Mouse (Mus musculus): ENCODE measurements at regions not wholly inside any gene's neighbourhood (a gene's known extent, or its start where the extent isn't known, plus 50 kb on each side); places are given as distances from the start of the nearest gene placed in this dataset.

DNA sequence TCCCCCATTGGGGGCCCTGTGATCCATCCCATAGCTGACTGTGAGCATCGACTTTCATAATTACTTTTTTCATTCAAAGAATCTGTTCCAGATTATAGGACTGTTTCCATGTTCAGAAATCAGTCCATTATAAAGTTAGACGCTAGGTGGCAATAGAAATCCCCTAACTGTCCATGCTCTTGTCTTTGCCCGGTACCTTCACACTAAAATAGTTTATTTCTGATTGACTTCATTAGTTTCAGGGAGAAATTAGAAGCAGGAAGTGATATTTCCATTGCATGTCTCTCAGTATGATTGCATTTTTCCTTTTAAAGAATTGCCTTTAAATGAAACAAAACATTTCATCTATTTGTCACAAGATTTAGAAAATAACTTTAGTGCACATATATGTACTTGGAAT, 131.7 kb downstream of the Fbxo8 start:
- DNase-seq (ENCODE audit: low spot score in 2 of 2), result no peak

DNA sequence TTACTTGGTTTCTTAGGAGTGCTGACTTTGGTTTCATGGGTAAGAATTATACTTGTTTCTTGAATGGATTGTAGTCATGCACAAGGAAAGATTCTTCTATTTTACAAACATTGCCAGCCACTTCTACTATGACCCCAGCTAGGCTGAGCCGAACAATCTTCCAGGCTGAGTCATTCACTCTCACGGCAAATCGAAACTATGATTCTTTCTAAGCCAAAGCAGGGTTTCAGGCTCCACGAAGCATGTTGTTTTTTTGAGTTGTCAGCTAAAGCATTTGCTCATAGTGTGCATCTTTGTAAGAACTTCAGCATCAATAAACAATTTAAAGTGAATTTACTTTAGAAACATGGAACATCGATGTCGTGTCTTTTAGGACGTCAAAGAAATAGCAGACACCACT, 133.5 kb downstream of the Fbxo8 start:
- no peak for DNase-seq (ENCODE audit: low spot score in 2 of 2)

DNA sequence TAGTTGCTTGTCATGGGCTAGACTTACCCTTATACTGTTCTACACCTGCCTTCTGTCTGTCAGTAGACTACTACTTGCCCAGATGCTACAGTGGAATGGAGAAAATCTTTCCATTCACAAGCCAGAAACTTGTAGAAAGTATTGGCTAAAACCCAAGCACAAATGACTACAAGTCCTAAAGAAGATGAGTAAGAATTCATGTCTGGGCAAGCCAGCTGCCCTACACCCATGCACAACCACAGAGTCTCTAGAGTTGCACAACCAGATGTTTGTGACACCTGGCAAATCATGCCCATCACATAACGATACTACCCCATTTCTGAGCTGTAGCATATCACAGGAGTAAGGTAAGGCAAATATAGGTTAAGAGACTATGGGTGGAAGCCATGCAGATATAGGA, 144.5 kb downstream of the Fbxo8 start:
- DNase-seq (ENCODE audit: low spot score in 2 of 2), result no peak

DNA sequence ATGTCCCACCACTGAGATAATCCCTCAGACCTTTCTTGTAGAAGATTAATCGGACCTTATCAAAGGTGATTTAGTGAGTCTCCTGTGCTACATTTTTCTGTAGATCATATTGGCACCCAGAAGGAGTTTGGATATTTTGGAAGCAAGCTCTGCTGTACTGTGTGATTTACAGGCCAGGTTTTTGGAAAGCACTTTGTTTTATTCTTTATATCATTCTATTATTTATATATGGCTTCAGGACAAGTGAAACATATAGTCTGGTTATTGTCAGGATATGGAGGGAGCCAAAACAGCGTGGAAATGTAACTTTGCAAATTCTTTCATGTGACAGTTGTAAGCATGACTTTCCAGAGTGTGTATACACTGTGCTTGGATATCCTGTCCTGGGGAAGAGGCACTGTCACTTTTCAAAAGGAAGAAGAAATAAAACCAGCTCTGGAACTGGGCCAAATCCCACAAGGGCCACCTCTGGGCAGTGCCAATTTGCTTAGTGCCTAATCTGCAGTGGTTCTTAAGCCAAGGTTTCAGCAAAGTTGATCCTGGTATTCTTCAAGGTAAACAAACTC, 149.8 kb downstream of the Fbxo8 start:
- no peak for DNase-seq (ENCODE audit: low spot score in 2 of 2)

DNA sequence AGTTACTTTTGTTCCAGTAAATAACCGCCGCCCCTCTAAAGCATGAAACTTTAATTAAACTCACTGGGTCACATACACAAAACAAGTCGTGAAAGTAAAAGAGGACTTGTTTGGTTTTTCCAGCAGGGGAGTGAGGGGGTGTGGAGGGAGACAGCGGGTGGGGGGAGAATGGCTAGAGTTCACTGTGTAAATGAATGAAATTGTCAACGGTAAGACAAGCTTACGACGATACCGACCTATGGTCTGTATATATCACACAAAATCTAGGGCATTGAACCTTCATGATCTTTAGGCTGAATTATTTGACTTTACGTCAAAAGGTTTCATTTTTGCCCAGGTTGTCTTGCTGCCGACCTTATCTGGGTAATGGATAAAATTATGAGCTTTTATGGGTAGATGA, 155.5 kb downstream of the Fbxo8 start:
- DNase-seq (ENCODE audit: low spot score in 2 of 2), result no peak

DNA sequence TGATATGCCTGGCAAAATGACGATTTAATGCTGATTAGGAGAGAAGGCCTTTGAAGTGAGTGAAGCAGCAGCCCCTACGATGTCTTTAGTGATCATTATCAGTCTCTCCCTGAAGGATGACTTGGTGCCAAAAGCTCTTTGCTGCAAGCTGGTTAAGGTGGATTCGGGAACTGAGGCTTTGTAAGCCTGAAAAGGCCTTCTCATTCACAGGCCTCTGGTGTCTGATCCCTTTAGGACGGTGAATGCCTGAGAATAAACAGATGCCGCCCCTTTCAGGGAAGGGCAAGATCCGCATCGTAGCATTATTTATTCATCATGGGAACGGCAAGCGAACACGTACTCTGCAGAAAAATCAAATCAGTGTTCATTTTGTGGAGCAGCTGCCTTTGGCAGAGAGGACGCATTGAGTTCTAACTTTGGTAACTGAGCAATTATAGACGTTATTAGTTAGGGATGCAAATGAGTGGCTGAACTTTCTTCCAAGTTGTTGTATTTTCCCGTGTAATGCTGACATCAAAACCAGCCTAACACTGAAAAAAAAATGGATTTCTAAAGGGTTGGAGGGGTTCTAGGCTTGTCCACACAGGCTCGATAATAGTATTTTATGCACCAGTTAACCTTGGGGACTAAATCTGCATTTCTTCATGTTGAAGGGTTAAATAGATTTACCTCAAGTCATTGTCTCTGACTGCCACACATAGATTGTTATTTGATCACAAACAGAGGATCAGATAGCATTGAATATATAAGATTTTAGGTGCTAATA, 156.2 kb downstream of the Fbxo8 start:
- no peak for DNase-seq (ENCODE audit: low spot score in 2 of 2)

DNA sequence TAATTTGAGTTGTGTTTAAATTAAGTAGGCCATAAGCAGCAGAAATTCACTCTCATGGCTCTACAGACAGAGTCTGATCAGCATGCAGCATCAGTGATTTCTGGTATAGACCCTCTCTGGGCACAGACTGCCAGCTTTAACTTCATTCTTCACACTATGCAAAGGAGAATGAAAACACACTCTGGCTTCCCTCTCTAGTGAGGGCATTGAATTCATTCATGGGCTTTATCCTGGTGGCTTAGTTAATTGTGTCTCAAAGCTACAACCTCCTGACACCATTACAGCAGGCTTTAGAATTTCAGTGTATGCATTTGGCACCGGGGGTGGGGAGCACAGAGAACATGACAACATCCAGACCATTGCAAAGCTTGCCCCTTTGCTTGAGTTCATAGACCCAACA, 169.1 kb downstream of the Fbxo8 start:
- DNase-seq (ENCODE audit: low spot score in 2 of 2), result no peak

DNA sequence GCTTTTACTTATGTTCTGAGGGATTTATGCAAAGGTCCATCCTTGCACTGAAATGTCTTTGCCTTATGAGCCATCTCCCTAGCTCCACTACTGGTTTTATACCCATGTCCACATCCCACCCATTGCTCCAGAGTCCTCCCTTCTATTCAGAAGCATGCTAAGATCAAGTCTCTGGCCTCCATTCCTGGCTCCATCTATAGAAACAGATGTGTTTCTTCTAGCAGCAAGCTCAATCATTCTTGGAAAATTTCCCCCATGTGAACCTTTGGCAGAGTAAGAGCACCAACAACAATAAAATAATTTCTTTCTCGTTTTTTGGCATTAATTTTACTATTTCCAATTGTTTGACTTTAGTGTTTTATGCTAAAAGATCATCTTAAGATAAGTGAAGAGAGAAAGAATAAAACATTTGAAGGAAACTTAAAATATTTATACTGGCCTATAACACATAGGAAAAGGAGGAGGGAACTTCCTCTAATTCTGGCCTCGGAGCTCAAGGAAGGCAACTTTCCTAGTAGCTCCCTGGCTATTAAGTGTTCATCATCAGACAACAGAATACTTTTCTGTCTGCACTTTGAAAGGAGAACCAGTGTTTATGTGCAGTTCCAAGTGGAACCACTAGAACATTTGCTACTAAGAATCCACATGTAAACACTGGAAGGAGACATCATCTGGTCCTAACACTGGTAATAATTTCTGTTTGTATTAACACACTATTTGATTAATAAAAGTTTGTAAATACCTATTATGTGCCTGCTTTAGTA, 171.8 kb downstream of the Fbxo8 start:
- DNase-seq (ENCODE audit: low spot score in 2 of 2), result no peak

DNA sequence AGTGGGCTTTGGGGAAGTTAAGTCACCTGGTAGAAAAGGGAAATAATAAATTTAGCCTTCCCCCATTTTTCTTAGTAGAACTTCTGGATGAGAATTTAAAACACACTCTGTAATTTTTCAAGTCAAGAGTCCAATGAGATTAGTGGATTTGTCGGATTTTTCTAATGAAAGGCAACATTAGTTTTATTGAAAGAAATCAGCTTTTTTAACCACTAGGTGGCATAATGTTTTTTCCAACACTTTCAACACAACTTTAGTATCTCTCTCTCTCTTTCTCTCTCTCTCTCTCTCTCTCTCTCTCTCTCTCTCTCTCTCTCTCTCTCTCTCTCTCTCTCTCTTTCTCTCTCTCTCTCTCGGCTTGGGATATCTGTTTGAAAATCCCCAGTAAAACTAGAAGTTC, 173.7 kb downstream of the Fbxo8 start:
- no peak for DNase-seq (ENCODE audit: low spot score in 2 of 2)

DNA sequence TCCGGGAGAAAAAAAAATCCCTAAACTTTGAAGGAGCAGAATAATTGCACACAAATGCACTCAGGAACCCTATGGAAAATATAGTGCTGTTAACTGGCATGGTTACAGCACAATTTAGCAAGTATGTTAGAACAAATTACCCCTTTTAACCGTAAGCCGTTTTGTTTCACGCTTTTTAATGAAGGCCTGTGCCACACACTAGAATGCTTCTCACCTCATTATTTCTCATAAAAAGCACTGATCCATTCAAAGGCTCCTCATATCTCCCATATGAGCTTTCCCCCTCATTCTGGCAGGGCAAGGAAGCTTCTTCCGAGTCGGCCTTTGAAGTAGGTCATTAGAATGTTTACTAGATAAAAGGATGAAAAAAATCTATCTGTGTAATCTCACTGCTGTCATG, 182.4 kb downstream of the Fbxo8 start:
- DNase-seq (ENCODE audit: low spot score in 2 of 2), result no peak

DNA sequence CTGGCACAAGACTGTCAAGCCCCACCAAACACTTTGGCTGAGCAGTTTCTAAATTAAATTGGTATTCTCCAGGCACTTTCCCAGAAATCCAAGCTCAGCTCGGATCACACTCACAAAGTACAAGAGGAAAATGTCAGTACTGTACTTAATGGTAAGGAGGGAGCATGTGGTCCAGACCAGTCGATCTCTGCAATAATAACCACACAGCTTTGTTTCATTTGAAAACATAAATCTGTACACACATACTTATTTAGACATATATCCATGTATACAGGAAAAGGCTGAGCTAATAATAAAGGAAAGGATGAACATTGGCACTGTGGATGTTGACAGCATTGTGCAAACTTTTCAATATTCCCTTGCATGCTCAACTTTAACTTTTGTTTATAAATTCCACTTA, 184.1 kb downstream of the Fbxo8 start:
- no peak for DNase-seq (ENCODE audit: low spot score in 2 of 2)

DNA sequence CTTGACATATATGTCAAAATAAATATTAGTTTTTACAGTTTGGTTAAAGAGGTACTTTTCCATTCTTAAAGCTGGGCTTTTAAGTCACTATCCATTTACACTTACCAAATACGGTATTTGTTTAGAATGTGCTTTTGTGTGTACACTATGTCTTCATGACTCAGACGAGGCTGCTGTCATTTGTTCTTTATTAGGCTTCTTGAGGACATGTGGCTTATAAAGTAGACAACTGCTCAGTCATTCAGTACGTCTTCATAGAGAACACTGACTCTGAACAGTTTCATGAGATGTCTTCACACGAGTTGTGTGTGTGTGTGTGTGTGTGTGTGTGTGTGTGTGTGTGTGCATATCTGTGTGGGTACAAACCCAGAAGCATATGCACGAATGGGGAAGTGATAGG, 216.1 kb downstream of the Fbxo8 start:
- no peak for DNase-seq (ENCODE audit: low spot score in 2 of 2)

DNA sequence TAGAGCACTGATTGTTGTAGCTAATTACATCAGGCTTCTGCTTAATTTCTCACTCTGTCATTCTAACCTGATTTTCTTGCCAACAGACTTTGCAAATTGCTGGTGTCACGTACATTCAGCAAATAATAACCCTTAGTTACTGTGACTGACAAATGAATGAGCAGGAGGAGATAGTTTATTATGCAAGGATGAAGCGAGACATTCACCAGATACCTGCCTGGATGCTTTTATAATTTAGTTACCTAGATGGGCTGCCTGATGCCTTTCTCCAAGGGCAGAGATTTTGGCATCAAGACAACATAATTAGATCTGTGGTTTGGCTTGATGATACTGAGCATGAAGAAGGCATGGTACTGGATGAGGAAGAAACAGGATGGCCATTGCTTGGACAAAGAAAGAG, 233.6 kb downstream of the Fbxo8 start:
- DNase-seq (ENCODE audit: low spot score in 2 of 2), result no peak

DNA sequence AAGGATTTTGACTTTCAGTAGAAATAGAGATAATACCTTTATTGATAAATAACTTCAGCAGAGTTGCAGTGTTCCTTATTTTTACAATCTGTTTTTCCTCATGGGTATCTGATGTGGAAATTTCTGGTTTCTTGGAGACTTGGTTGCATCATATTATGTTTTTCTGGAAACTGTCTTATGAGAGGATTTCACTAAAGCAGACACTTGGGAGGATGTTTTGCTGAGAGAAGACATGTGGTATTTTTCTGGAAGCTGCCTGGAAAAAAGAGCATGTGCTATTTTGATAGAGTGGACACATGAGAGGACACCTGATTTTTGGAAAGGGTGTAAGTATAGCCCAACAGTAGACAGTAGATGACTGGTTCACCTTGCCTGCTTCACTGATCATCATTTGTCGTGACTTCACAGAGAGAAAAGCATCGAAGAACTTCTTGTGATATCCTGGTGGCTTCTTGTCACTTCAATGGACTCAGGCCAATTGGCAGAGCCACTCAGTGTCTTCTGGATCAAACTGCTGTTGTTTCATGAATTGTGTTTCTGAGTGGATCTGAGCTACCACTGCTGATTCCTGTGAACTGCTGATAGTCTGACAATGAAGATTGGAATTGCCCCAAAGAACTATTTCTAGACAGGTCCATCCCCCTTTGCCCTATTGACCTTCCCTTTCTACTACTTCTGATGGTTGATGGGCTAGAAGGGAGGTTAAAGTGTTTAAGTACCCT, 238.8 kb downstream of the Fbxo8 start:
- DNase-seq (ENCODE audit: low spot score in 2 of 2), result no peak

DNA sequence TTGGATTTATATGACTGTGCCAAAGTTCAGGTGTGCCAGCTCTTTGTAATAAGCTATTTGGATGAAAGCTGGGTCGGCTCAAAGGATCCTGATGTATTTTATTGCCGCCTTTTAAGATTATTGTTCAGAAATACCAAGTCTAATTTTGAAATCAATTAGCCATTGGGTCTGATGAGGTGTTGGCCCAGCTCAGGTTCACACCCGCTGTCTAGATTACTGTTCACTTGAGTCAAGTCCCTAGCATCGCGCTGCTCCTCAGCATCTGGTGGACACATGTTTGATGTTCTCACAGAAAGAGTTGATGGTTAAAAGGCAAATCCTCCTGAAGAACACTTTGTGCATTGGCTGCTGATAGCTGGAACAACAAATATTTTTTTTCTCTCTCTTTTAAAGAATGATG, 281.8 kb downstream of the Fbxo8 start:
- no peak for DNase-seq (ENCODE audit: low spot score in 2 of 2)

DNA sequence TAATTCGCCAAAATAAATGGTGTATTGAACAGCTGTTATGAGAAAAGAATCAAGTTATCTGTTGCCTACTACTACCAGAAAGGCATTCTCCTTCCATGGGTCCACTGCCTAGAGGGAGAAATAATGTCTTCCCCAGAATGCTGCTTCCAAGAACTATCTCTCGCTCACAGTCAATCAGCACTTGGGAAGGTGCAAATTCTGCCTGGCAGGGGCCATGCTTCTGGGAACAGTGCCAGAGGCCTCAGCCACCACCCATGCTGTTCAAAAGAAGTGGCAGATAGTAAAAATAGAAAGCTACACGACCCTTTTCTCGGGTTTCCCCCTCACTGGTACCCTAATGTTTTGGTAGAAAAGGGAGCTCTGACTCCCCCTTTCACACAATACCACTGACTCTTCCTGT, 282.2 kb downstream of the Fbxo8 start:
- no peak for DNase-seq (ENCODE audit: low spot score in 2 of 2)

DNA sequence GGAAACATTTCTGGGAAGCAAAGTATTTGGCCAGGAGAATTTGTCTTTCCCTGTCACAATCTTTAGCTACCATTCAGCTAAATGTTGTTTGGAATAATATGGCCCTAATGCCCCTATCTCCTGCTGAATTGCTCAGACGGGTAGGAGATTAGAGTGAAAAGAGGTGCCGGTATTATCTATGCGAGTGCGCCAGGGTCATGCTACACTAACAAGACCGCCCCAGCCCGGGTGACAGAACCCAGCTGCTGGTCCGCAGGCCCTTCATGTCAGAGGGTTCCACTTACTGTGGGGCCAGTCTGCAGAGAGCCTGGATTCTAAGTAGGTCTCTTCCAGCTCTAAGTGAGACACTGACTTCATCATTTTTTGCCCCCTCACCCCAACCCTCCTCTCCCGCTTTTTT, 332.6 kb downstream of the Fbxo8 start:
- no peak for DNase-seq (ENCODE audit: low spot score in 2 of 2)

DNA sequence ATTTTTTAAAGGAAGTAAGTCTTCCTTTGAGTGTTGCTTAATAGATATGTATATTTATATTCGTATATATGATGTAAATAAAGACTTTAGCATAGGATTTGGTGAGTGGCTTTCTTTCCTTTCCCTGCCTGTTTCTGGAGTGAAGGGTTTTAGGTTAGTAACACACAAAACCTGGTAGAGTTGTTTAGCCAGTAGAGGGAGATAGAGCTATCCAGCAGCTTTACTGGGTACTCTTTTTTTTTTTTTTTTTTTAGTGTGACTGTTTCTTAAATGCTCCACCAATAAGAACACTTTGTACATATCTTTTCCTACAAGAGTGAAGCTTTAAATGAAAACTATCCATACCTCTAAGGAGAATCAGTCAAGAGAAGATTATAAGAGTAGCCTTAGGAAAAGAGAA, 333.3 kb downstream of the Fbxo8 start:
- DNase-seq (ENCODE audit: low spot score in 2 of 2), result no peak

DNA sequence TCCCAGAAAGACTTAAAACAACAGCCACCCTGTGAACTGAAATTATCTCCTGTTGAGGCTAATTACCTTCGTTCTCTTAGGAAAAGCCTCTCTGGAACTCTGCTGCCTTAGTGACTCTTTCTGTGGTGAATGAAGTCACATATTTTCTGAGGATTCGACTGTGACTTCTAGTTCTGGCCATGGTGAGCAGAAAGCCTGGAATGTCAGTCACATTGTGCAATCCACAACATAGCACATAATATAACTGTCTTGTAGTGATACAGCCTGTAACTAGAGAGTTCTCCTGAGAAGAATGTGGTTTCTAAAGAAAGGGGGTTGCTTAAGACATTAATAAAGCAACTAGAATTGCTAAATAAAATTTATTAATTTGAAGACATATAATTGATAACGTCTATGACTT, 342.7 kb downstream of the Fbxo8 start:
- no peak for DNase-seq (ENCODE audit: low spot score in 2 of 2)

DNA sequence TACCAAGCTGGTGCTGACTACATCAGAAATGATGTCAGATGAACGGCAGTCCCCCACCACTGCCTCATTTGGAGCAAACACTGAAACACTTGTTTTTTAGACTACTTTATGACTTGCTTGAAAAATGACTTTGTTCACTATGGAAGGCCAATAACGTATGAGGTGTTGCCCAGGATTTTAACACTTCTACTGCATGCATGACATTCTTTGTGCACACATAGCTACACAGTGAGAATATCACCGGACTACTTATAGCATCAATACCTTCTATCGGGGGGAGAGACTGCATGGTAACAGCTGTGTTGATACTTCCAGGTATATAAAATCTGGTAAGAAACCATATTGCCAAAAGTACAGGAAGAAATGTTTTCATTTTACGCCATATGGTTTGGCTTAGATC, 364.5 kb downstream of the Fbxo8 start:
- no peak for DNase-seq (ENCODE audit: low spot score in 2 of 2)

DNA sequence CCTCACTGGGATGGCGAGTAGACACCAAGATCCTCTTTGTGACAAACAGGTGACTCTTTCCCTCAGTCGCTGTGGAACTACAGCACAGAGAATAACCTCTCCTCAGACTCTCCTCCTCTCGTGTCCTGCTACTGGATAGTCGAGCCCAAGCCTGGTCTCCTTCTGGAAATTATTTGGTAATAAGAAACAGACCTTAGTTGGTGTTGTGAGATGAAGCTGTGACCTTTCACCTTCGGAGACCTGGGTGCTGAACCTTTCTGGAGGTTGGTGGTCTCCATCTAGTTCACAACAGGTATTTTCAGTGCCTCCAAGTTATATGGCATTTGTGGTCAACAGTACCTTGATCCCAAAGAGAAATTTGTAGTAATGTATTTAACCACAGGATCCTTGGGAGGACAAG, 365.1 kb downstream of the Fbxo8 start:
- DNase-seq (ENCODE audit: low spot score in 2 of 2), result no peak

DNA sequence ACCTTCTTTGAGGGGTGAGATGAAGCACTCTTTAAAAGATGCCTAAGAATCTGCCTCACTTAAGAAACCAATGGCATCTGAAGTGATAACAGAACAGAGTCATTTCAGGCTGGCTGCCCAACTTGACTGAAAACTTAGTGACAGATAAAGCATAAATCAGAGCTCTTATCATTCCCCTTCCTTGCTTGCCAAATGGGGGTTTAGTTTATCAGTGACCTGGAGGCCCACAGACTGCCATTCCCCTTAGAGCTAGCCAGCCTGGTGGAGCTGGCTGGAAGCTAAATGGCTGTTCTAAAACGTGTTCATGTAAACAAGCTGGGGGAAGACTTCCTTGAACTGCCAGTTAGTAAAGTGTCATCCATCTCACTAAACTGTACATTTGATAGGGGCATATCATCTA, 373.8 kb downstream of the Fbxo8 start:
- DNase-seq (ENCODE audit: low spot score in 2 of 2), result no peak

DNA sequence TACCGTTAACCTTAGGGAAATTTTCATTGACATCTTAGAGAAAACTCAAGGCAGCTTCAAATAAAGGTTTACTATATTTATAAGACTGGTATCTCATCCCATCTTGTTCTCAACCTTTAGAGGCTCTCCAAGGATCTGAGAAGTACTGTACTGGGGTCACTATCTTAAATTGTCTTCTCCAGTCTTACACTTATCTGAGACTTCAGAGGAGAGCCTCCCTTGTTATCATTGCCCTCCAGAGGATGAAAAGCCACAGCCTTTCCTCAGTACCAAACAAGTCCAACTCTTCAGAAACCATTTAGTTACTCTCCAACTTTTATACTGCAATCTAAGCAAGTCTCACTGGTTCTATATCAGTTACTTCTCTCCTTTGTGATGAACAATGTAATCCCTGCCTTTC, 376.3 kb downstream of the Fbxo8 start:
- no peak for DNase-seq (ENCODE audit: low spot score in 2 of 2)
